Mouse (Mus musculus): Measurements from ENCODE around the gene Sema3g. TPM values are rescaled to one million over a fixed set of nuclear protein-coding genes. Genes with fewer than 3 reads are reported as not detected.

The Sema3g gene
- polyA plus RNA-seq, 1 experiment, result not detected

DNA sequence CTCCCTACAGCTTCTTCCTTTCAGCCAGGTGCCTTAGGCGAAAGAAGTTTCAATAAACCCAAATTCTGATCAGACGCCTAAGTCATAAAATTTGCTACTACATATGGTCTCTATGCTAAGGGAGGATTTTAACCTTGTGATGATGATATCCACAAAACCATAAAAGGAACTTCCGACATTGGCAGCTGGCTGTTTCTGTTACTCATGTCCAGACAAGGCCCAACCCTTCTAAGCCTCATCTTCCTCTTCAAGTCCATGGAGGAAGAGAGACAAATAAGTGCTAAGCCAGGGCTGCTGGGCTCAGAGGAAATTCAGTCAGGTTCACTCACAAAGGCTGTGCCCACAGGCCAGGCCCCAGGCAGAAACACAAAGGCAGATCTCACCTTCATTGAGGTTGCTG, 28.3 kb upstream of the Sema3g start:
- TF ChIP-seq GATA1 (IDR thresholded peaks at IDR 0.05; ENCODE audit: low read length), result no peak

DNA sequence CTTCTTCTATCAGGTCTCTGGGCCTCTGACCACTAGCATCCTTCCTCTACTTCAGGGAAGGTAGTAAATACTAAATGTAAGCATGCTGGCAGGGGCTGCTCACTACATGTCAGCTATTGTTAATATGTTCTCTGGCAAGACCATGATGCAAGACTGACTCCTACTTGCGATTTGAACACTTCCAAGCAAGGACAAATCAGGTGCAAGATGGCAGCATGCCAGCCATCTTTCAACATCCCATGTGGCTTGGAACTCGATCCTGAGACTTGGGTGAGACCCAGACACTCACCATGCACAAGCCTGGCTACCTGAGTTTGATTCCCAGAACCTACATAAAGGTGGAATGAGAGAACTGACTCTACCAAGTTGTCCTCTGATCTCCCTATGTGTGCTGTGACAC, 25.7 kb upstream of the Sema3g start:
- no peak for TF ChIP-seq GATA1 (IDR thresholded peaks at IDR 0.05; ENCODE audit: low read length)

DNA sequence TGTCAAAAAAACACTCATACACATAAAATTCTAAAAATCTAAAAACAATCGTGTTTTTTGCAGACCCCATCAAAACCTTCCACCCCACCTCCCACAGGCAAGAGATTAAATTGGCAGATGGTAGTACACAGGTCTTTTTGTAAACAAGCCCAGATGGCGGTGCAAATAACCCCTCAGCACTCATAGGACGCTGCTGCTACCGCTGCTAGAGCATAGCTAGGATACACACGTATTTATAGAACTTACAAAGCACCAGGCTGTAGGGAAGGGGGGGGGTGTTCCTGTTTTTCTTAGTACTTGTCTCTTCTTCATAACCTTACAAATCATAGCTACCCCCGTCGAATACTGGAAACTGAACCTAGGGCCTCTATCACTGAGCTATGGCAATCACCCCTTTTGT, 23.9 kb upstream of the Sema3g start:
- TF ChIP-seq GATA1 (IDR thresholded peaks at IDR 0.05; ENCODE audit: low read length), result no peak

DNA sequence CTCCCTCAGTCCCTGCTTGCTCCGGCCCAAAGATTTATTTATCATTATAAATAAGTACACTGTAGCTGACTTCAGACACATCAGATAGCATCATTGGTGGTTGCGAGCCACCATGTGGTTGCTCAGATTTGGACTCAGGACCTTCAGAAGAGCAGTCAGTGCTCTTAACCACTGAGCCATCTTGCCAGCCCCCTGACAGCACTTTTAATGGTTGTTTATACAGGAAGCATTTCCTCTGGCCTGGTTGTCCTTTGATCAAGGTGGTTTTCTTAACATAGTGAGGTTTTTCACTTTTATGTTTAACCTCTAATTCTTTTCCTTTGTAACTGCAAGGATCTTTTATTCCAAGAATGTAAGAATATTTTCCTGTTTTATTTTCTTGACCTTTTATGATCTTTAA, 23.2 kb upstream of the Sema3g start:
- TF ChIP-seq GATA1 (IDR thresholded peaks at IDR 0.05; ENCODE audit: low read length), result no peak

DNA sequence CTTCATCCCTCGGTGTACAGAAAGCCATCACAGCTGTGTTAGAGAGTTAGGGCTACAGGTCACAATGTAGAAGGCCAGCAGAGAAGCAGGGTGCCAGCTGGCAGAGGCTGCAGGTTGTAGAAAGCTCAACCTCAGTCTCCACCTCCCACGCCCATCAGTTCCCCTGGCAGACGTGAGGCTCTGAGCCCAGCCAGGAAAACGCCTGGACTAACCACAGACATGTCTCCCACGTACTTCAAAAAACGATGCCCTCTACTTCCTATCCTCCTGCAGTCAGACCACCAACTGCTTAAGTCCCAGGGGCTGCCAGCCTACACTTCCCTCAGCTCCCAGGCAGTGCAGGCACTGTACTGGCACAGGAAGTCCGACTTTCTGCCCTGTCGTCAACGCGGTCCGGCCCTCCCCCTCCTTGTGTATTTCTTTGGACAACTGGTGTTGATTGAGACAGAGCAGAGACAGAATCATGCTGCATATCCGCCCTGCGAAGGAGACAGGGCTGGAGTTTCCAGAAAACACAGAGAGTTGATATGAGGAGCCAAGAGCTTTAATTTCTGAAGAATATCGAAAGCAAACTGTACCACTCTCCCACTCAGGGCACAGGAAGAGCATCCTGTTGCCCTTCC, 22.7 kb upstream of the Sema3g start:
- TF ChIP-seq GATA1 (IDR thresholded peaks at IDR 0.05; ENCODE audit: low read length), result no peak

DNA sequence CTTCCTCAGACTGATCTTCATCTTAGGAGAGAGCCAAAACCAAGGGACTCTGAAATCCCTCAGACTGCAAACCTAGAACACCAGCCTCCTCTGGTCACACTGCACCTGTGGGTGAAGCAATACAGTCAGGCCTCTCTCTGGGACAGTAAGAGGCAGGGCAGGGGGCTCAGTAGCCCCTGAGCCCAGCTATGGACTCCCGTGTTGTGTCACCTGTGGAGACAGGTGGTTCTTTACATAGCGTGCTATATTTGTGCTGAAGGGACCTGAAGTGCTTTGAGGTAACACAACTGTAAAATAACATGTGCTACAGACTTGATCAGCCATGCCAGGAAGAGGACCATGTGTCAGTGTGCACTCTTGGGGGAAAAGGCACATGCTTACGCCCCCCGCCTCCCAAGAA, 22.1 kb upstream of the Sema3g start:
- TF ChIP-seq GATA1 (IDR thresholded peaks at IDR 0.05; ENCODE audit: low read length), result no peak

DNA sequence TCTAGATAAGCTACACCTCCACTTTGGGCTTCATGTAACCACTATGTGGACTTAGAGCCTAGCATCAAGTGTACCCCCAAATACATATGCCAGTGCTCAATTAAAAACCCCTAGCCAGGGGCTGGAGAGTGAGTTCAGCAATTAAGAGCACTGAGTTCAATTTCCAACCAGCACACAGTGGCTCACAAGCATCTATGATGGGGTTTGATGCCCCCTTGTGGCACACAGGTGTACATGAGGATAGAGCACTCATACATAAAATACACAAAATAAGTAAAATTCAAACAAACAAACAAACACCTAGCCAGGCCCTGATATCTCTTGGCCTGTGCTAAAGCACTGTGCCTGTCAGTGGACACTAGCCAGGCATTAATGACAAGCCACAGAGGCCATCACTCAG, 21.7 kb upstream of the Sema3g start:
- no peak for TF ChIP-seq GATA1 (IDR thresholded peaks at IDR 0.05; ENCODE audit: low read length)

DNA sequence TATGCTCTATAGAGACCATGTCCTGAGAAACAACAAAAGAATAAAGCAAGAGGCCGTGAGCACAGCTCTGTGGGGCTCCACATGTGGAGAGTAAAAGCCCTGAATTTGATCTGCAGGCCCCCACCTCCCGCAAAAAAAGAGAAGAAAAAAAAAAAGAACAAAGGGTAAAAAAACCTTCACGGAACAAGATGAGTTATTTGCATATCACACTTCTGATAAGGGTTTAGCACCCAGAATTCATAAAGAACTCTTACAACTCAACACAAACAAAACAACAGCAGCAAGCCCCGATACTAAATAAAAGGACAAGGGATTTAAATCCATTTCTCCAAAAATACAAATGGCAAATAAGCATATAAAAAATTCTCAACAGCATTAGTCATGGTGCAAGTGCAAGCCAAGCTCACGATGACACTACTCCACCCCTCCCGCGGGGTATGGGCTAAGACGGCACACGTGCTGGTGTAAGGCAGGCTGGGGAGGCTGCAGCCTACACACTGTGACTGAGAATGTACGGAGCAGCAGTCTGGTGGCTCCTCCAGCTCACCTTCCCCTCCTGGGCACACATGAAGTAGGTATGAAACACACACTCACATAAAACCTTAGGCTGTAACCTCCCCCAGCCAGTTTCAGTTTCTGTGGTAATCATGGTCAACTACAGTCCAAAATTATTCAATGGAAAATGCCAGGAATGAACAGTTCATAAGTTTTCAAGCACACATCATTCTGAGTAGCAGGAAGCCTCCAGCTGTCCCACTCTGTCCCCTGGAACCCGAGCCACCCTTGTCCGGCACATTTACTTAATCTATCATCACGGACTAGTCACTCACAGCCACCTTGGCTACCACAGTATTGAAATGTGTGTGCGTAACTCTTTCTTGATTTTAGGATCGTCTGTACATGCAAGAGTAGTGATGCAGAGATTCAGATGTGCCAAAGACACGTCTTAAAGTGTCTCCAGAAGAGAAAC, 19.8 kb upstream of the Sema3g start:
- no peak for TF ChIP-seq GATA1 (IDR thresholded peaks at IDR 0.05; ENCODE audit: low read length)

DNA sequence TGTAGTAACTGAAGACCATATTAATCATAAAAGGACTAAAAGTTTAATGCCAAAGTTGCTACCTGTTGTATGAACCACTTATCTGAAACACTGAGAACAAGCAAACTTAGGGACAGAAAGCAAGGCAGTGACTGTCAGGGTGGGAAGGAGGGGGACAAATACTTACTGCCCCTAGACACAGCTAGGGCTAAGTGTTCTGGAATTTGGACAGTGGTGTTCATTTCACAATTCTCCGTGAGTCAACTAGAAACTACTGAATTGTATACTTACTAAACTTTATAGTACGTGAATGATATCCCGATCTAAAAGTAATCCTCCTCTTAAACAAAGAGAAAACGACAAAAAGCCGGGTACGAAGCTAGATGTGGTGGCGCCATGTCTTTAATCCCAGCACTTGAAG, 18.1 kb upstream of the Sema3g start:
- no peak for TF ChIP-seq GATA1 (IDR thresholded peaks at IDR 0.05; ENCODE audit: low read length)

DNA sequence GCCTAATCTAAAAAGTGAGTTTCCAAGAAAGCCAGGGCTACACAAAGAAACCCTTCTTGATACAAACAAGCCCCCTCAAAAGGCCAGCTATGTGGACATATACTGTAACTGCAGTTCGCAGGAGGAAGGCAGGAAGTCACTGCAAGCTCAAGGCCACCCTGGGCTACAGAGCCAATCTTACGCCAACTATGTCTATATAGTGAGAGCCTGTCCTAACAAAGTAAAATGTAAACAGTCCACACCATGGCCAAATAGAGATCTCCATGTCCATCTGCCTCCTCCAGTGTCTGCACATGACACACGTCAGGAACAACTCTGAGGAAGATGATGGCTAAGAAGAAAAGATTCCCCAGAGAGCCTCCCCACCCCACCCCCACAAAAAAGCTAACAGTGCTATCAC, 17.6 kb upstream of the Sema3g start:
- TF ChIP-seq GATA1 (IDR thresholded peaks at IDR 0.05; ENCODE audit: low read length), result no peak

DNA sequence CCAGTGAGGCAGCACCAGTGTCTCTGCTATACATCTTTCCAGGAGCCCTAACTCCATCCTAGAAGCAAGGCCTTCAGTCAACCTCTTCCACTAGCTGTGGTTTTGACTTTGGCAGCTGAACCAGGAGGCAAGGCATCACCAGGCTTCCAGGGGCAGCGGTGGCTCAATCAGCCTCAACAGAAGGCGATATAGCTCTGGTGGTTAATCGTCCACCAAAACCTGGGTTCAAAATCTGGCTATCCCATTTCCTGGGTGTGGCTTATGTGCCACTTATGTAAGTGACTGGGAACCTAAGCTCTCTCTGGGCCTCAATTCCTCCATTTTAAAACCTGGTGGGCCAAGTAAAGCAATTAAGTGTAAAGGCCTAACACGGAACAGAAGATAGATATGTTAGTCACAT, 12.8 kb upstream of the Sema3g start:
- TF ChIP-seq GATA1 (IDR thresholded peaks at IDR 0.05; ENCODE audit: low read length), result no peak

DNA sequence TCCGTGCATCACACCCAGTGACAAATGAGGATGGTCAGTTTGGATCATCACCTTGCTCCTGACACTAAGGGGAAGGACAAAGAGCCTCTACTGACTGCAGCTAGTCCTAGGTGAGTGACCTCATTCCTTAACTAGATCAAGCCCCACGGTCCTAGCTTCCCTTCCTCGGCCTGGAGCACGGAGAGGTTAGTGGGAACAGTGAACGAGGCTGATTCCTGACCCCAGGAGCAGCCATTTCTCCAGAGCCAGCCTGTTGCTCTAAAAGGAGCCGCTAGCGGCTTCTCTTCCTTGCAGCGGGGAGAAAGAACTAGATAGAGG, 12.5 kb upstream of the Sema3g start:
- TF ChIP-seq GATA1 (IDR thresholded peaks at IDR 0.05; ENCODE audit: low read length), result no peak

DNA sequence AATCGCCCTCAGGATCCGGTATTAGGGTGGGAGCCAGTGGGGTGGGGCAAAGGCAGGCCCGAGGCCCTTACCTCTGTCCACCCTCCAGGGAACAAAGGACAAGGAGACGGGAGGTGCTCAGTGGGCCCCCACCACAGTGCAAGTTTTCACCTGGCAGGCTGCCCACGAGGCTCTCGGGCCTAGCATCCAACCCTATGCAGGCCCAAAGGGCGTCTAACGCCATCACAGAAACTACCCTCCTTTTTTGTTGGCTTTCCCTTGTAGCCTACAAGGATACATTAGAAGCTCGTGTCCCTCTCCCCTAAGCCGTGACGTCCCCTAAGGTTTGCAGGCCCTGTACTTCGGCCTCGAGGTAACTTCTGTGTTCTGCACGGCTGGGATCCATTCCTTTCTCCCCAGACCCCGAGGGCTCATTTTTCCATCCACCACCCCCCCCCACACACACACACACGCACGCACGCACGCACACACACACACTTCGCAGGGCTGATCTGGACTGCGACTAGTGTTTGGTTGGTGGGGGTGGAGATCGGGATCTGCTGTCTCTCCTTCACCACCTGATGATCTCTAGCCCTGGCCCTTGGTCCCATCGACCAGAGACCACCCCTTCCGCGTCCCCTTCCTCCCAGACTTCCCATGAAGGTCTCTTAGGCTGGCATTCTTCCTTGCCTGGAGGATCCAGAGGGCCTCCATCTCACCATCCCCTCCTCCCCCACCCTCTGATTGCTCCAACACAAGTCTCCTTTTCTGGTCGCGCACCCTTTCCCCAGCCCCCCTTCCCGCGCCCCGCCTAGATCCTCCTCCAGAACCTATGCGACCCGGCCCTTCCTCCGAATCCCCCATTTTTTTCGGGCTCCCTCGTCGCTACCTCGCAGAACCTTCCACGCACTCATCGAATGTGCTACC, 11.8 kb upstream of the Sema3g start:
- TF ChIP-seq GATA1 (IDR thresholded peaks at IDR 0.05; ENCODE audit: low read length), result no peak

DNA sequence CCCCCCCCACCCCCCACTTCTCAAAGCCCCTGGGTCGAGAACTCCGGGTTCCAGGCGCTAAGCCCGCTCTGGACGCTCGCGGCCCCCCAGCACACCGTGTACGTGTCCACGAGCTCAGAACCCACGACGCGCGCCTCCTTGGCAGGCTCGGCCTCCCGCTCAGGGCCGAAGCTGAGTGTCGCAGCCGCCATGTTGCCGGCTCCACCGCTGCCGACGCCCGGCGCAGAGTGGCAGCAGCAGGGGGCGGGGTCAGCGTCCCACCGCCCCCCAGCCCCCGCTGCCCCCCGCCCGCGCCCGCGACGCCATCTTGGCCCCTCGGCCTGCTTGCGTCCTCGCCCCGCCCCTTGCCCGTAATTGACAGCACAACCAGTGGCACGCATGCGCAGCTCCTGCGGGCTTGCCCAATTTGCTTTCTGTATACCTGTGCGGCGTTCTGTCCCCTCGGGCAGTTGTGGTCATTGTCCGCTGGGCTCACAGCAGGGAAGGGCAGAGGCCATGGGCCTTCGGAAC, 11.1 kb upstream of the Sema3g start:
- TF ChIP-seq GATA1 (IDR thresholded peaks at IDR 0.05; ENCODE audit: low read length), result no peak

DNA sequence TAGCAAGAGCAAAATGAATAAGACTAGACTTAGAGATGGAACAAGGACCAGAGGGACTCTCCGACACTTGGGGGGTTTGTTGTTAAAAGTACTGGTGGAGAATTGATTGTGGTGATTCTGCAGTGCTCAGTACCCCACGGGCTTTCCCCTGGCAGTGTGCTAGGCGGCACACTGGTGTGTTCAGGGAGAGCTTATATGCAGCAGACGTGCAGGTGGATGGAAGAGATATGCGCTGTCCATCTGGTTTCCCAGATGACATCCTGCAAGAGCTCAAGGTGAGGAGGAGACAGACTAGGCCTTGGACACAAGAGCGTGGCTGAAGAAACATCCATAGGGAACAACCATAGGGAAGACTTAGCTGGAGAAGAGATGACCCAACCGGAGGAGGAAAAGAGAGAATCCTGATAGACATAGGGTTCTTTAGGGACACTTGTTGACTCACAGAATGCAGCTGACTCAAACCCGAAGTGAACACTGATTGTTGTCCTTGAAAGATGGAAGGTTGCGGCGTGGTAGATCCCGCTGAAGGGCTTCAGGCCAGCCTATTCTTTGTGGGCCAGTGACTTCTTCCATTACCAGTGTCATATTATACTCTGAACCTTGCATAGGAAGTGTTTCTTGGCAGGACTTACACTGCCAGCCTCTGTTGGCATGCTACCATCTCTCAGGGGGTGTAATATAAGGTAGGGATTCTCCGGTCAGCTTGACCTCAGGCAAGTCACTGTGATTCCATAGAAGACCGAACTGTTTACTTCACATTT, 10.4 kb upstream of the Sema3g start:
- TF ChIP-seq GATA1 (IDR thresholded peaks at IDR 0.05; ENCODE audit: low read length), result no peak

Data from G1E-ER4 (cell line).